Mouse (Mus musculus) 3T3-L1 (cell line): Measurements from ENCODE around the gene Cdc42se1.

Source experiments
- DNase-seq: peaks from one replicate; pipeline ENCODE4 v3.0.0-alpha.2; 2015; ENCODE audit warnings: low read depth, low spot score

The Cdc42se1 gene

DNA sequence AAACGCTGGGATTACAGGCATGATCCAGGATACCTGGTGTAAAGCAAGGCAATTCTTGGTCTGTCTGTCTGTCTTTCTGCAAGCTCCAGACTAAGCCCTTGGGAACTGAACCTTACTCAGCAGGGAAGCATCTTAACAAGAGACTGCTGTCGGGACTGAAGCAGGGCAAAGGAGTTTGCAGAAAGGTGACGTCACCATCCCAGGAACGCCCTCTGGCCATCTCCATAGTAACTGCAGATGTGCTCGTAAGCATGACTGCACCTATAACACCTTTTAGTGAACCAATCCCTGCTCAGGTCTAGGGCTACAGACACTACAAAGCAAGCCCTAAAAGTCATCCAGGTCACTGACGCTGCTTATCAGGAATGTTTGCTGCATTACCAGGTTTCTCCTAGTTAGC, 4.2 kb upstream of the Cdc42se1 start:
- peak; percentile 70 for DNase-seq

DNA sequence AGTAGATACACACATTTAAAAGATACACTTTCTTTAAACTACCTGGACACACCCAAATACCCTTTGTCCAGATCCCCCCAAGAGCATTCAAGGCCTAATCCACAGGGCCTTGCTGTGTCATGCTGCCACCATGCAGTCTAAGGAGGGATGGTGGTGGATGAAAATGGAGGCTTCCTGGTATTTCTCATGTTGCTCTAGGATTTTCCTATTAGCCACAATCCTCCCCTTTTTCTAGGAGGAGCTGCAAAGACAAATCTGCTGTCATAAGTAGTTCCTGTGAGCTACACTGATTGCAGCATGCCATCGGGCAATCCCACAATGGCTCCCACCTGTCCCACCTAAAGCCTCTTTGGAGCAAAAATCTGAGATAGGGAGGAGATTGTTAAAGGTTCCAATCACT, 1.3 kb upstream of the Cdc42se1 start:
- DNase-seq = peak; percentile 69

DNA sequence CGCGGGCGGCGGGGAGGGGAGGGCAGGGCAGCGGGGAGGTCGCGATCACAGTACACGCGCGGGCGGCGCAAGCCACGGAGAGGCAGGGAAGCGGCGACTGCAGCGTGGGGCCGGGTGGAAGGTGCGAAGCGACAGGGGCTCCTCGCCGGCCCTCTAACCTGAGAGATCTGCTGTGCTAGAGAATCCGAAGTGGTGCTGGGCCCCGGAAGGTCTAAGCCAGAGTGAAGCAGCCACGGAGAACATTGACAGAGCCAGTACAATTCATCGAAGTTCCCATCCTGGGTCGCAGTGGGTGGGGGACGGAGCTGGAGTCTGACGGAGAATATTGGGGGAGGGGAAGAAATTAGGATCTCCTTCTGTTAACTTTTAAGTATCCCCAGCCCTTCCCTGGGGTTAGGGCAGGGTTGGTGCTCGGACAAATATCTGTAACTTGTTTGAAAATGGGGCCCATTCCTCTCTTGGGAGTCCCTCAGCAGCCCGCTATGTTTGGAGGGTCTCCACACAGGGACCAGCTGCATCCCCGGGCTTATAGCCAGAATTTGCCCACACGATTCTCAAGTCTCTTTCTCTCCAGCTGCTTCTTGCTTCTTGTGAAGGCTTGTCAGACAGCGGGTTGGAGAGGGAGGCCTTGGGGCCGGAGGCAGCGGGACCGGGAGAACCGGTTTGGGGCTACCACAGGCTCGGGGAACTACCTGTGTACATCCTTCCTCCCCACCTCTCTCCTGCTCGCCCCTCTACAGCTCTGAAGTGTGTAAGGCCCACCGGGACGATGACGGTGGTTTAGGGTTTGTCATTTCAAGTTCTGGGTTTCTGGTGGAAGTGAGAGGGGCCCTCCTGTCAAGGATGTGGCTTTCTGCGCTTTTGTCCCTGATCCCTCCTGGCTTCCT, 605 bp downstream of the Cdc42se1 start:
- DNase-seq = peak; percentile 49

DNA sequence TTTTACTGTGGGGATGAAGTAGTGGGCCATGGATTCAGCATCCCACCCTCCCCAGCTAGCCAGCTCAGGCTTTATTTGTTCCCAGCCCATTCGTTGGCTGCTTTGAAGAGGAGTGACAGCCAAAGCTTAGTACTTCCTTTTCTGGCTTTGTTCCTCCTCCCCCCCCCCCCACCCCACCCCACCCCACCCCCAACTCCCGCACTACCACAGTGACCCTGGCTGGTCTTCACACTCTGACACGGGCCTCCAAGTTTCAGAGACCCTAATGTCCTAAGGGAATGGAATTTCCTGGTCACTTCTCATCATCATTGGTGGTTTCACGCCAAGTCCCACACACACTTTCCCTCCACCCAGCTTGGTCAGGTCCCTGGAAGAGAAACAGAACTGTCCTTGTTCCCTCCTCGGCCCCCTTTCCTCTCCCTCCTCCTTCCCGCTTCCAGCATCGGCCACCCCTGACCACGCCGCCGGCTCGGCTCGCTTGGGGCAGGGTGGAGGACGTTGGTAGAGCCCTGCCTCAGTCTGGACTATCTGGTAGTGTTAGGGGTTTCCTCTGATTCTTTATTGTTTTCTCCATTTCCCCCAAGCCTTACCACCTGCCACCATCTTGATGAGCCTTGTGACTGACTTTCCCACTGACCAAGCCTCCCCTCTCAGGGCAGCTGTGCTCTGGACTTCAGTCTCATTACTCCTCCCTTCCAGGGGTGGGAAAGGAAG, 1.4 kb downstream of the Cdc42se1 start:
- peak; percentile 74 for DNase-seq

DNA sequence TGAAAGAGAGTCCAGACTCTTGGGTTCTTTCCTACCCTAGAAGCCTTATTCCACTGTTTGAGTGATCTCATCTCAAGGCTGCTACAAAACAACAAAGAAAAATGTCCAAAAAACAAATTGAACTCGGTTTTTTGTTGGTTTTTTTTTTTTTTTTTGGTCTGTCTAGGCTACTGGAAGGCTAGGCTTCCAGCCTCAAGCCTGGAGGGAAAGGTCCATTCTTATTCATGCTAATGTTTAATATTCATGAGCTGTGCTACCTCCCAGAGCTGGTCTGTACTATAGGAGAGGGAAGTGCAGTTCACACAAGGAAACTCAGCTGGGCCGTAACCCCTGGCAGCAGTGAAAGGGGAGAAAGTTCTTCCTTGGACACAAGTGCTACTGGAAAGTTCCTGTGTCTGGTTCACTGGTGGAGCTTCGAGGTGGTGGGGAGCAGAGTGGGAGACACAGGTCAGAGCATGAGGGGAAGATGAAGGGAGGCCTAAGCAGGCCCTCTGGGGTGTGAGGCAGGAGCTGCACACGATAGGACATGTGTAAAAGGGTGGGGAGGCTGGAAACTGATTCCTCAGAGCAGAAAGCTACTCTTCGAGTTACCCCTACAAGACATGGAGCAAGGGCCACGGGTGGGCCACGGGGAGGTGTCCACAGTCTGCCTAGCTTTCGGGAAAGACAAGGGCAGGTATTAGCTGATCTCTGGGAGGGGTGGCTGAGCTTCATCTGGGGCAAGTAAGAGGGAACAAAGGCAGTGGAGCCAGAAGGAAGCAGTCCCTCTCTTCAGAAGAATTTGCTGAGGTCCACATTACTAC, 2.2 kb downstream of the Cdc42se1 start:
- no peak for DNase-seq

DNA sequence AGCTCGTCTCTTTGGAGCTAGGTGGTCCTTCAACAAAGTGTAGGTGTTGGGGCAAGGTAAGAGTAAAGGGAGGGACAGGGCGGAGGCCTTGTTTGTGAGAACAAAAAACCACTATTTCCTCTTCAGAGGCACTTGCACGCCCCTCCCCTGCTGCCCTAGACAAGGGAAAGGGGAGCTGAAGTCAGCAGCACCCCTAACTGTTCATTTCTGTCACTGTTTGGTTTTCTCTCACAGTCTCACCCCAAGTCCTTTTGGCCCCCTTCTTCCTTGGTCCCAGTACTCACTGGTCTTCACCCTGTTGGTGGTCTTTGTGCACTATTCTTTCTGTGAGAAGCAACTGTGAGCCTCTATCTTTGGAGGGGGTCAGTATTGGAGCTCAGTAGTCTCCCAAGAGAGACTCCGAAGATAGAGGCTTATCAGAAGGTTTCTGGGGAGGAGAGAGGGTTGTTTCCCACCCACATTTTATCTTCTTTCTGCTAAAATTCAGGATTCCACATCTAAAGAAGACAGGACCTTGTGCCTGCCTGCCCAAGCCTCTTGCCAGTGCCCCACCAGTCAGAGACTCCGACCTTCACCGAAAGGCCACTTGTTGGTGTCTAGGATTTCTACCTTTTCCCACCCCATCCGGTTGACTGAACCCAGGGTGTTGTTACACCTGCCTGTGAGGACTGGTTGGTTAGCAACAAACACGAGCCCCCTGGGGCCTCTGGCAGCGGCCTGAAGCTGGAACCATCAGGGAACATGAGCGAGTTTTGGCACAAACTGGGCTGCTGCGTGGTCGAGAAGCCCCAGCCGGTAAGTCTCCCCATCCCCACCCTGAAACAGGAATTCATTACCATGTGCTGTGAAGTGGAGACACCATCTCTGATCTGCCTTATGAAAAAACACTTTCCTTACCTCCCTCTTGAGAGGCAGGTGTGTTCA, 3.0 kb downstream of the Cdc42se1 start, which contains the start of gene Mllt11:
Gene Mllt11, minus strand, starts transcription at position 874 of the 924 bp plus-strand sequence.
- DNase-seq = no peak

DNA sequence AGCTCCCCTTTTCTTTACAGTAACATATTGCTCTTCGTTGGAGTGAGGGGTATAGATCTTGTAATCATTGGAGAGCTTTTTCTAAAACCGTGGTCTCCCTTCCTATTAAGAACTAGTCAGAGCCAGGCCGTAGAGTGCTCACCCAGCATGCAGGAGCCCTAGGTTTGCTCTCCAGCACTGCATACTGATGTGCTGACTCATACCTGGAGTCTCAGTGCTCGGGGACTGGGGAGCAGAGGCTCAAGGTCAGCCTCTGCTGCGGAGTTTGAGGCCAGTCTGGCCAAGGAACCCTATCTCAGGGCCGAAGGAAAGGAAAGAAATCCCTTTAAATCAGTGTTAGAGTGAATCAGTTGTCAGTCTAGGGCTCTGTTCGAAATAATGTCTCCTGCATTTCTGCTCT, 4.2 kb downstream of the Cdc42se1 start:
- DNase-seq = peak; percentile 93

DNA sequence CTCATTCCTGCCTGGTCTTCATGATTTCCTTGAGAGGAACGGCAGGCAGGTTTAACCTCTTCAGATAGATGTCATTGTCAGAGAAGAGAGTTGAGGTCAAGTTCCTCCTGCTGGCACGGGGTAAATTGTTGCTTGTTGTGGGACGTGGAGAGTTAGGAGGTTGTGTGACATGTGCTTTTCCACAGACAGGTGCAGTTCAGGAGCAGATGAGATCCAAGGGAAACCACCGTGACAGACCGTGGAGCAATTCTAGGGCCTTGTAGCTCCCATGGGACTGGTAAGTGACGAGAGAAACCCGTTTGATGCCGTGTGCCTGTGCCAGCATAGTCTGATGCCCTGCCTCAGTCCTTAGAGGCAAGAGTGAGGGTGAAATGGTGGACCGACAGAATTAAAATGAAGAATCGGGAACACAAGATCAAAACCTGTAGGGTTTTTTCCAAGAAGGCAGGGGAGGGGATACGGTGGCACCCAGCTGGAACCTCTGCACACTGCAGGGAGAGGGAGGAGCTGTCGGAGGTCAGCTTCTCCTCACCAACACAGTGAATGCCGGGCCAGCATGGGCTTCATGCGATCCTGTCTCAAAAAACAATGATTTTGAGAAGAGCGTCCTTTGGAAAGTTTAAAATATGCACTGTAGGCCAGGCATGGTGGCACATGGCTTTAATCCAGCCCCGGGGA, 4.9 kb downstream of the Cdc42se1 start:
- DNase-seq = no peak

DNA sequence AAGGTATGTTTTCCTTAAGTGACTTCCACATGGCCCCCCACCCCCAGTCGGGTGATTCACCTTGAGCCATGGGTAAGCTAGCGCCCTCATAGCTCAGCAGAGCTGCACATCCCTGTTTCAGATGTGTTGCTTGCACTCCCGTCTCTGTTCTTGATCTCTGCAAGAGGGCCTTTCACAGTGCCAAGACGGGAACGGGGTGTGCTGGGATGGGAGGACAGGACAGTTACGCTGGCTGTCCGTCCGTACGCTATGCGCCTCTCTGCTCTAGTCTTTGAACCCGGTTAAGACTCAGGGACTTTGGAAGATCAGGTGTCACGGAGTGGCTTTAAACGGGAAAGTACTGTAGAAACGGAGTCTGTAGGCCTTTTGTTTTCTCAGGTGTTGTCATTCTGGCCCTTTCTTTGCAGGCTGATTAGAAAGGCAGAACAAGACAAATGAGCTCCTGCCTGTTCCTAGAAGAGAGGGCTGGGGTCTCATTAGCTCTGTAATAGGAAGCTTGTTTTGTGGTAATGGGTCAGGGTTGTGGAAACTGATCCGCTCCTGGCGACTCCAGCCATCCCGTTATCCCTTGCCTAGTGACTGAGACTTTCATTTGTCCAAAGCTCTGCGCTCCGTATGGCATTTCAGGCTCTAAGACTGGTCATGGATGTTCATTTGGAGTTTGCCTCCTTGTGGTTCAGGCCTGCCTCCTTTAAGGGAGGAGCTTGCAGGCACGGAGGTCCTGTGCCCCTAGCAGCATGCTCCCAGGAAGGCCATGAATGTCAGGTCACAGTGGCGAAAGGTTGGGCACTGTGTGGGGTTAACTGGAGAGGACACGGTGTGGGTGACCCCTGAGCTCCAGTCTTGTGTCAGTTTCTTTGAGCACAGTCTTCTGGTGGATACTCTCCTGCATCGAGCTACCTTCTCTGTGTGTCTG, 7.1 kb downstream of the Cdc42se1 start:
- no peak for DNase-seq

DNA sequence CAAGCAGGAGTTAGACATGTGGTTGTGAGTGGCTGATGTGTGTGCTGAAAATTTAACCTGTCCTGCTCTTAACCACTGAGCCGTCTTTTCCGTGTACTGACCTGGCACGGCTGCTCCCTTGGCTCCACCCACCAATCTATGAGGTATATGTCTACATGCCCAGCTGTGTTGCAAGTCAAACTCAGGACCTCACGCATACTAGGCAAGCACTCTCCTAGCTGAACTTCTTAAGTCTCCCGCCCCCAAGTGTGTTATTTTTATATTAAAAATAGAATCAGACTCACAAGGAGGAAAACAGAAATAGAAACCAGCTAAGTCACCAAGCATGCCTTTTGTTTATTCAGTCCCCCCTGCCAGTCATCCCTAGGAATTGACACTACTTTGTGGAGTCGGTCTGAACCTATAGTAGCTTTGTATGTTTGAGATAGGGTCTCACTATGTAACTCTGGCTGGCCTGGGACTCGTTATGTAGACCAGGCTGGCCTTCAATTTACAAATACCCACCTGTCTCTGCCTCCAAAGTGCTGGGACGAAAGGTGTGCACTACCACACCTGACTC, 9.1 kb downstream of the Cdc42se1 start:
- peak; percentile 31 for DNase-seq

DNA sequence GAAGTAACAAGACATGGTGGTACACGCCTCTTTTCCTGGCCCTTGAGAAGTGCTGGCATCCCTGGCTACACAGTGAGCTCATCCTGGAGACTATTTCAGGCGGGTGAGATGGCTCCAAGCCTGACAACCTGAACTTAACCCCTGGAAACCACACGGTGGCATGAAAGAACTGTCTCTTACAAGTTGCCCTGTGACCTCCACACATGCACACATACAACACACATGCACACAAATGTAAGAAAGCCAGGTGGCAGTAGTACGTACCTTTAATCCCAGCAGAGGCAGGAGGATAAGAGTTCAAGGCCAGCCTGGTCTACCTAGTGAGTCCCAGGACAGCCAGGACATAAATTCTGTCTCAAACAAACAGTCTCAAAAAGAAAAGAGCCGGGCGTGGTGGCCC, 10.5 kb downstream of the Cdc42se1 start:
- DNase-seq = peak; percentile 37

DNA sequence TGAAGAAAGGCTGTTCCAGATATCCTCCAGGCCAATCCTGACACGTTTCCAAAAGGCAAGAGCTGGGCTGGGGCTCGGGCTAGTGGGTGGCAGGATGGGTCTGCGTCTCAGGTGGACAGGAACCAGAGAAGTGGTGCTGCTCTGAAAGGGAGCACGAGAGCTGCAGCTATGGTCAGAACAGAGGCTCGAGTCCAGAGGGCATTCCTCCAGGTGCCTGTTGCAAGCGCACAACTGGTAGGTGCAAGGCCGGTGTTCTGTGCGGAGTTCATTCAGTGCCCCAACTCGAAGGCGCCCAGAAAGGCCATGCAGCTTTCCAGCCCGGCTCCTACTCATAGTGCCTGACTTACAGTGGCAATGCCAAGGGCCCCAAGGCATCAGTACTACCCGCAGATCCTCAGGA, 11.4 kb downstream of the Cdc42se1 start:
- DNase-seq = no peak

DNA sequence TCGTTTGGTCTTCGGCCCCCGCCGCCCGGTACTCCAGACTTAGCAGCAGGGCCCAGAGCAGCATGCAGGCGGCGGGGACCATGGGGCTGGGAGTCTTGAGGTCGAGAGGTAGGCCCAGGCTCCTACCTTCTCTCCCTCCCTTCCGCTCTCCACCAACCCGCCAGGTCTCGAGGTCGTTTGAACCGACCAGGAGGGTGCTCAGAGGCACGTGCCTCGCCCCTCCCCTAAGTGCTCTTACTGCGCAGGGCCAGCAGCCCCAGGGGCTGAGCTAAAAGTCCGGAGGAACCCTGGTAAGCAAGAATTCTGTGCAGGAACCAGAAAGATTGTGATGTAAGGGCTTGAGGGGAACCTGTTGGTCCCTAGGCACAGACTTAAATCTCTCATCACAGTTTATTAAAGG, 12.4 kb downstream of the Cdc42se1 start:
- no peak for DNase-seq

DNA sequence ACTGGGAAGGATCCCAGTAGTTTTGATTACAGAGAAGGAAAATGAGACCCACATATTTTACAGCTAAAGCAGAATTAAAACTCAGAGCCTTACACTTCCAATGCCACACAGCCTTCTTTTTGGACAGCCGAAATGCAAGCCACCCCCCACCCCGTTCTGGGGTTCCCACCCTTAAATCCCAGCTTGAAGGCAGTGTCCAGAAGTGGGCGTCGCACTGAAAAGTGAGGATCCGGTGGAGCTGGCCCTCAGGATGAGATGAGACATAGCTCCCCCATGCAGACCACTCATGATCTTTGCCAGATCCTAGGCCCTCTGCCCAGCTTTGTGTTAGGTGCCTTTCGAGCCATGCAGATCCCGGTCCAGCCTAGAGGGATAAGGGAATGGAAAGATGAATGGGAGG, 13.0 kb downstream of the Cdc42se1 start, which contains the start of gene Gm128:
Gene Gm128, minus strand, starts transcription at position 101 of the 400 bp plus-strand sequence.
- DNase-seq = no peak

DNA sequence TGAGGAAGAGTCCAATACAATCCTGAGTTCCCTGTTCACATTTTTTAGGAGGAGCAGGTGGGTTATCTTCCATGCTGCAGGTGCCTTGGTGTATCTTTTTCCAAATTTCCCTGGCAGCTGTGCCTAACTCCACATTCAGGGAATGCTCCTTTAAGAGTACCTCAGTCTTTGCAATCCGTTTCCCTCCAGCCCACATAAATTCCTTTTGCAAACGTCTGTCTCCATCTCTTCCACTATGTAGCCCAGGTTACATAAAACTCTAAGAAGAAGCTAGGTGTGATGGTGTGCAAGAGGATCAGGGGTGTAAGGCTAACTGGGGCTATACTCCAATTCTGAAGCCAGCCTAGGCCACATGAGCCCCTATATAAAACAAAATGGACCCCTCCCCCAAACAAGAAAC, 14.6 kb downstream of the Cdc42se1 start:
- no peak for DNase-seq

DNA sequence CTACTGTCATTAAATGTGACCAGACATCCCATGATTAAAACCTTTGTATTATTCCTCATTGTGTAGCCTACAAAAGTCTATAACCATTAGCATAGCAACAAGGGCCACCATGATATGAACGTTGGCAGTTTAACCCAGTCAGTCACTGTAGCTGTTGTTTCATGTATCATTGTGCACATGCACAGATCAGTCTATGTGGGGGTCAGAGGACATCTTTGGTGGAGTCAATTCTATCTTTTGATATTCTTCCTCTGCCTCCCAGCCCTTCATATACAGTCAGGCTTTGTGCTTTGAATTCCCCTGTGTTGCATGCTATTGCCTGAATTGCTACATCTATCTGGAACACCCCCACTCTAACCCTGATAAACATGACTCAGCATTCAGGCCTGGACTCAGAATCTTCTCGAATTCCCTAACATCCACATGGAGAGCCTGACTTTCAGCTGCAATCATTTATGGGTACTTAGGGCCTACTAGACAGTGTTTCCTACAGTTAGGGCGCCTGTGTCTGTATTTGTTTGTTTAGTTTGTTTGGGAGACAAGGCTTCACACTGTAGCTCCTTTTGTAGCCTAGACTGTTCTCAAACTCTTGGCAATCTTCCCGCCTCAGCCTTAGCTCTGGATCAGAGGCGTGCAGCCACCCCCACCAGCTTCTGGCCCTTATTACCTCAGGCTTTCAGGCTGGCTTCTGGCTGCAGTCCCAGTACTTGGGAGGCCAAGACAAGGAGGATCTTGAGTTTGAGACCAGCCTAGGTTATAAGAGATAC, 18.1 kb downstream of the Cdc42se1 start:
- DNase-seq = peak; percentile 94

DNA sequence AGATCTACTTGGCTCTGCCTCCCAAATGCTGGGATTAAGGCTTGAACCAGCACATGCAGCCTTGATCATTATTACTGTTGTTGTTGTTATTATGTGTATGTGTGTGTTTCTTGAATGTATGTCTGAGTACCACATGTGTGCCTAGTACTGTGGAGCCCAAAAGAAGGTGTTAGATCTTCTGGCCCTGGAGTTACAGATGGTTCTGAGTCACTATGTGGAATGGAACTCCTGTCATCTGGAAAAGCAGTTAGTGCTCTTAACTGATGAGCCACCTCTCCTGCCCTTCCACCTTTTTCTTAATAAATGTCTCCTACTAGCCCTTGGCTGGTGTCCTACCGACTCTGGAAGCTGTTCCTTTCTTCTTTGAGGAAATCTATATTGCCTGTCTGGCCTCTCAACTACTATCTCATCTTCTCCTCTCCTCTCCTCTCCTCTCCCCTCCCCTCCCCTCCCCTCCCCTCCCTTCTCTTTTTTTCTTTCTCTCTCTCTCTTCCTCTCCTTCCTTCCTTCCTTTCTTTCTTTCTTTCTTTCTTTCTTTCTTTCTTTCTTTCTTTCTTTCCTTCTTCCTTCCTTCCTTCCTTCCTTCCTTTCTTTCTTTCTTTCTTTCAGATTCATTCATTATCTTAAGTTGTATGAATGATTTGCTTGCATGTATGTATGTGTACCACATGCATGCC, 19.3 kb downstream of the Cdc42se1 start:
- peak; percentile 40 for DNase-seq

DNA sequence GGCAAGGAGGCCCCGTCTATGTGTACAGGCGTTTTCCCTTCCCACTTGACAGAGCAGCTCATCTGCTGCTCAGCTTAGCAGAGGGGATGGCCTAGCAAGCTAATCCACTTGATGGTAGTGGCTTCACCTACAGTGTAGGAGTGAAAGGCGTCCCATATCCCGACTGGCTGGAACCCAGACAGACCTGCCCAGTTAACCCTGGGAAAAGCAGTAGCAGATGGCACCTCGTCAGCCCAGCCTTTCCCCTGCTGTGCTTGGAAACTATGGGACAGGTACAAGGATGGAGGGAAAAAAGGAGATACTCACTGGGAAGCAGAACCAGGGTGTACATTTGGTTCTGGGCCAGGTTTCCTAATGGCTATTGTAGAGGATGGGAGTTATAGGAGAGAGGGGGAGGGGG, 21.8 kb downstream of the Cdc42se1 start:
- no peak for DNase-seq
